Mouse (Mus musculus): Measurements from ENCODE around the gene Fgf16.

Fgf16 gene

GRCm38 (mm10) chrX:105764162-105765004 lies at the start of gene Fgf16:
Gene Fgf16 (plus strand): TSS chrX:105764279.
- no peak for DNase-seq (ENCODE audit: low read depth)

- DNase-seq (ENCODE audit: low read depth): no peak
Observed at GRCm38 (mm10) chrX:105714740-105715139, 49.3 kb upstream of the Fgf16 start.

- no peak for DNase-seq (ENCODE audit: low read depth)
Observed at GRCm38 (mm10) chrX:105715789-105716321, 48.2 kb upstream of the Fgf16 start.

GRCm38 (mm10) chrX:105718388-105718787 lies 45.7 kb upstream of the Fgf16 start:
- DNase-seq (ENCODE audit: low read depth): no peak

- DNase-seq (ENCODE audit: low read depth): no peak
Observed at GRCm38 (mm10) chrX:105718943-105719342, 45.1 kb upstream of the Fgf16 start.

GRCm38 (mm10) chrX:105724174-105724573 lies 39.9 kb upstream of the Fgf16 start:
- DNase-seq (ENCODE audit: low read depth): no peak

- no peak for DNase-seq (ENCODE audit: low read depth)
Observed at GRCm38 (mm10) chrX:105762847-105763527, 1.1 kb upstream of the Fgf16 start.

GRCm38 (mm10) chrX:105763612-105764011 lies 467 bp upstream of the Fgf16 start:
- DNase-seq (ENCODE audit: low read depth): no peak

- DNase-seq (ENCODE audit: low read depth): no peak
Observed at GRCm38 (mm10) chrX:105765005-105765706, 1.1 kb downstream of the Fgf16 start.

GRCm38 (mm10) chrX:105766013-105766412 lies 1.9 kb downstream of the Fgf16 start:
- no peak for DNase-seq (ENCODE audit: low read depth)

GRCm38 (mm10) chrX:105767177-105767764 lies 3.2 kb downstream of the Fgf16 start:
- DNase-seq (ENCODE audit: low read depth): no peak

- DNase-seq (ENCODE audit: low read depth): no peak
Observed at GRCm38 (mm10) chrX:105767932-105768331, 3.9 kb downstream of the Fgf16 start.

GRCm38 (mm10) chrX:105773281-105773680 lies 9.2 kb downstream of the Fgf16 start:
- no peak for DNase-seq (ENCODE audit: low read depth)

GRCm38 (mm10) chrX:105794806-105795403 lies 30.8 kb downstream of the Fgf16 start:
- no peak for DNase-seq (ENCODE audit: low read depth)

- DNase-seq (ENCODE audit: low read depth): no peak
Observed at GRCm38 (mm10) chrX:105824462-105824861, 60.4 kb downstream of the Fgf16 start.

All from c-Kit-positive CD71-positive TER-119-negative erythroid progenitor cells, embryonic 14.5 days (primary cell).